Mouse (Mus musculus) small intestine, adult 2 months (tissue): ENCODE results near the gene Cept1. TPM values are rescaled to one million over a fixed set of nuclear protein-coding genes. Genes with fewer than 3 reads are reported as not detected.
A peak's percentile ranks its signal among the peaks of the same experiment; 100 is the strongest.

ENCODE experiments used
- H3K27ac ChIP-seq: fragments of 200-500 bp; 2 replicates; pipeline ENCODE4 v1.5.1; 2012; ENCODE audit warnings: low read depth, low read length, control low read depth, inconsistent platforms; ENCODE audit not compliant: insufficient read depth
- H3K27me3 ChIP-seq: fragments of 200-500 bp; 2 replicates; pipeline ENCODE4 v1.6.1; 2012; ENCODE audit warnings: mild to moderate bottlenecking, moderate library complexity, low read length, inconsistent platforms; ENCODE audit not compliant: control insufficient read depth, insufficient read depth
- H3K36me3 ChIP-seq: fragments of 200-500 bp; 2 replicates; pipeline ENCODE4 v1.6.1; 2012; ENCODE audit warnings: mild to moderate bottlenecking, low read length, control low read depth, inconsistent platforms; ENCODE audit not compliant: control insufficient read depth, insufficient read depth
- H3K4me1 ChIP-seq: fragments of 200-500 bp; 2 replicates; pipeline ENCODE4 v1.6.1; 2012; ENCODE audit warnings: low read length, inconsistent platforms, mixed read lengths; ENCODE audit not compliant: control insufficient read depth, insufficient read depth, insufficient read length
- H3K4me3 ChIP-seq: fragments of 200-500 bp; 2 replicates; pipeline ENCODE4 v1.5.1; 2012; ENCODE audit warnings: low read depth, mild to moderate bottlenecking, control low read depth, inconsistent platforms, low read length, moderate library complexity
- CTCF ChIP-seq: fragments of 200-500 bp; IDR thresholded peaks from 2 replicates; pipeline ENCODE4 v1.5.1; 2012; ENCODE audit warnings: low read depth, mild to moderate bottlenecking, control low read depth, inconsistent platforms, low read length, moderate library complexity, mixed read lengths; ENCODE audit not compliant: insufficient replicate concordance, insufficient read length; ENCODE audit errors: extremely low read depth
- POLR2A ChIP-seq: fragments of 200-500 bp; IDR thresholded peaks from 2 replicates; pipeline ENCODE4 v1.6.1; 2012; ENCODE audit warnings: low read depth, mild to moderate bottlenecking, control low read depth, inconsistent platforms, low read length, moderate library complexity
- WGBS: fragments of 180-500 bp; shearing (Covaris S2); methylation state at CpG from one replicate; pipeline ENCODE4 v1.1.7; 2018; 5-methylcytosine and 5-hydroxymethylcytosine counted together
- polyA plus RNA-seq: library from polyadenylated mRNA; depleted of rRNA; stranded (reverse); fragments of >200 nt; gene quantifications from 2 replicates; pipeline ENCODE4 v1.2.3, GENCODE M21; 2012

Cept1 gene
- polyA plus RNA-seq, 1 experiment, result 13.2 TPM

DNA sequence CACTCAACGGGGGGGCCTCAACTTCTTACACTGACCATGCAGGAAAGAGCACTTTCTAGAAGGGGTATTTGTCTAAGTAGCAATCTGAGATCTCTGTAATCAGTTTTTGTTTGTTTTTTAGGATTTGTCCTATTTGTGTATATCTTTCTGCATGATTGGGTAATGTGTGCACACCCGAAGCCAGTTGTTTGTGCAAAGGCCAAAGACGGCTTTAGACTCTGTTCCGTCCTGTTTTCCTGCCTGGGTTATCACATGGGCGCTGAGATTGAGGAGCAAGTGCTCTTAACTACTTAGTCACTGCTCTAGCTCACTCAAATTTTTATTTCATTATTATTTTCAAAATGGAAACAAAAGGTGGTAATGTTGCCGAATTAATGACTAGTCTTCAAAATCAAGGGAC lies 32.6 kb downstream of the Cept1 start:
- WGBS, result 69% methylated on average over 6 of the region's 6 CpGs
- no peak overlapping the region for H3K4me3 ChIP-seq
- TF ChIP-seq CTCF (no peak), POLR2A (no peak)
- no peaks in the 10 kb centered on the region for H3K27me3 ChIP-seq
- peaks cover 11% of the 10 kb centered on the region for H3K36me3 ChIP-seq
- no peak overlapping the region for H3K27ac ChIP-seq
- no peaks in the 10 kb centered on the region for H3K4me1 ChIP-seq

DNA sequence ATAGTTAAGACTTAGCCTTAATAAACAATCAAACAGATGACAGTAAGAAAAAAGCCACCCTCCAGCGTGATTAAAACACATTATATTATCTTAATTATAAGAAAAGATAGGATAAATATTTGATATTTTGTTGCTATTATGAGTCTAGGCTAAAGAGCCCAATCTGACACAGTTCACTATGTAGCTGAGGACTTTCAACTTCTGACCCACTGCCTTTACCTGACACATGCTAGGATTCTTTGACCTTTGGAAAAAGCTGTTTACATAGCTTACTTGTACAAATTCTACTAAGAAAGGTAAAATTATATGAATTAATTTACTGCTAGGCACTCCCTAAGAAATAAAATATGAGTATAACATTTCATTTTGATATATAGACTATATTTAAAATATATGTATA lies 36.9 kb downstream of the Cept1 start:
- Histone ChIP-seq H3K27me3 (no peaks in the 10 kb centered on the region), H3K4me3 (no peak overlapping the region), H3K27ac (no peak overlapping the region), H3K4me1 (no peaks in the 10 kb centered on the region), H3K36me3 (peaks cover 9% of the 10 kb centered on the region)
- 71% methylated on average over 1 of the region's 1 CpGs for WGBS
- TF ChIP-seq POLR2A (no peak), CTCF (no peak)

DNA sequence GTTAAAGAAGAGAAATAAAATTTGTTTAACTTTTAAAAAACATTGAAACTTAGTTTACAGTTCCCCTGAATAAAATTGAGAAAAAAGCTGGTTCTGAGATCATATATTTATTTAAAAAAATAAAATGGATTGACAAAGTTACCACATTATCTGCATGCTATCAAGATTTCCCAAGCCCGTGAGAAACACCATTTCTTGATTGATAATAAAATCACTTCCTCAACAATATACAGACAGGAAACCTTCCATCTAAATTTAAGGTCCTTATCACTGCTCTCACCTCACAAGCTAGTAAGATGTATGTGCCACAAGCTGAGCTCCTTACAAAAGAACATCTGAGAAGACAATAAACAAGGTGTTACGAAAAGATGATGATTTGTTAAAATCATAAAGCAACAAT lies 44.7 kb downstream of the Cept1 start:
- Histone ChIP-seq H3K4me1 (peaks cover 5% of the 10 kb centered on the region; the same call in 1 of the 2 replicates), H3K36me3 (peaks cover 45% of the 10 kb centered on the region), H3K27ac (no peak overlapping the region), H3K27me3 (no peaks in the 10 kb centered on the region), H3K4me3 (no peak overlapping the region)
- WGBS, result 61% methylated on average over 2 of the region's 2 CpGs
- TF ChIP-seq CTCF, result no peak
- no peak for TF ChIP-seq POLR2A

- no peaks in the 10 kb centered on the region for H3K27me3 ChIP-seq
- H3K4me3 ChIP-seq, result no peak overlapping the region
- peaks cover 51% of the 10 kb centered on the region for H3K36me3 ChIP-seq
- WGBS, result 36% methylated on average over 2 of the region's 2 CpGs
- peaks cover 7% of the 10 kb centered on the region; the same call in 1 of the 2 replicates for H3K4me1 ChIP-seq
- no peak overlapping the region for H3K27ac ChIP-seq
- TF ChIP-seq CTCF (no peak), POLR2A (no peak)
Observed at GRCm38 (mm10) chr3:106500510-106500909, 47.1 kb downstream of the Cept1 start.

DNA sequence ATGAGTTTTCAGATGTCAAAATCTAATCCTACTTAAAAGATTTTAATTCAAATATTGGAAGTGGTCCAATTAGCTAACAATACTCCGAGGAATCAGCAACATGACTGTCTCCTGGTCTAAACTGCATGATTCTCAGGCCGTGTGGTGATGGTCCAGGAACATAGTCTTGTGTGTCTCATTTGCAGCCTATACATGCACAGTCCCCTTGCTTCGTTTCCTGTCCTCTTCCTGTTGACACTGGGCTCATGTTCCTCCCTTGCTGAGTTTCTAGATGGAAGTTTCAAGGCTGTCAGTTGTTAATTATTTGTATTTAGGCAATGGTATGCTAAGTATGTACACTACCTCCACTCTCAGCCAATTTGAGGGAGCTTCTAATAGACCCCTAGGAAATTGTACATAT lies 50.6 kb downstream of the Cept1 start:
- WGBS, result 59% methylated on average over 3 of the region's 3 CpGs
- H3K36me3 ChIP-seq, result peaks cover 47% of the 10 kb centered on the region
- H3K27ac ChIP-seq, result no peak overlapping the region
- TF ChIP-seq CTCF, result no peak
- no peak overlapping the region for H3K4me3 ChIP-seq
- H3K27me3 ChIP-seq, result no peaks in the 10 kb centered on the region
- H3K4me1 ChIP-seq, result peaks cover 25% of the 10 kb centered on the region

DNA sequence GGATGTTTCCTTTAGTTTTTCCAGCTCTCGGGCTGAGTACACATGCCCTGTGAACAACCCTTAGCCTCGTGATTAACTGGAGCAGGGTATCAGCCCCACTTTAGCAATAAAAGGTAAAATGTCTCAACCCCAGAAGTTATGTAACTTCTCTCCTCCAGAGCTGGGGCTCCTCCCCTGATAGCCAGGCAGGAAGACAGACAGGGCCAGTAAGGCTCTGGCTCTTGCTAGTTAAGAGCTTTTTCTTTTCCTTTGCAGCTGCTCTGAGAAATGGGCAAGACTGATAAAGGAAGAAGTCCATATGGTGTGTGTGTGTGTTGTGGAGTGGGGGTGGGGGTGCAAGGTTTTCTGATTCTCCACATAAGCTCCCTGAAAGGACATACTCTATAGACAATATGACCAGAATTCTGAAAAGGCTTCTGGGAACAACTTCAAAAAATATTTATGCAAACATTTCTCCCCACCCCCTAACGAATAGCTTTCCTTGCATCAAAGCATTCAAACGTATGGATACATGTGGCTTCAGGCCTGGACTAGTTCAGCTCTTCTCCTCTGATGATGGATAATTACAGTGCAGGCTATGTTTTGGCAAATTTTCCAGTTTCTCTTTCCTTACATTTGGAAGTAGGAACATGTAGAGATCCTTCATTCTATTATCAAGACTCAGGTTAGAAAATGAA lies 51.4 kb downstream of the Cept1 start:
- H3K27me3 ChIP-seq, result no peaks in the 10 kb centered on the region
- H3K4me1 ChIP-seq, result peaks cover 29% of the 10 kb centered on the region
- WGBS, result 30% methylated on average over 4 of the region's 4 CpGs
- TF ChIP-seq CTCF, result no peak
- TF ChIP-seq POLR2A, result no peak
- peak overlapping the region; percentile 86 for H3K27ac ChIP-seq
- H3K36me3 ChIP-seq, result peaks cover 42% of the 10 kb centered on the region
- H3K4me3 ChIP-seq, result no peak overlapping the region

- no peaks in the 10 kb centered on the region for H3K27me3 ChIP-seq
- H3K4me1 ChIP-seq, result peaks cover 27% of the 10 kb centered on the region
- WGBS, result 26% methylated on average over 1 of the region's 1 CpGs
- no peak overlapping the region for H3K4me3 ChIP-seq
- H3K27ac ChIP-seq, result peak overlapping the region; percentile 86
- TF ChIP-seq POLR2A, result no peak
- no peak for TF ChIP-seq CTCF
- peaks cover 40% of the 10 kb centered on the region for H3K36me3 ChIP-seq
Observed at GRCm38 (mm10) chr3:106495346-106496044, 52.1 kb downstream of the Cept1 start.
